In the genomic region with DNA sequence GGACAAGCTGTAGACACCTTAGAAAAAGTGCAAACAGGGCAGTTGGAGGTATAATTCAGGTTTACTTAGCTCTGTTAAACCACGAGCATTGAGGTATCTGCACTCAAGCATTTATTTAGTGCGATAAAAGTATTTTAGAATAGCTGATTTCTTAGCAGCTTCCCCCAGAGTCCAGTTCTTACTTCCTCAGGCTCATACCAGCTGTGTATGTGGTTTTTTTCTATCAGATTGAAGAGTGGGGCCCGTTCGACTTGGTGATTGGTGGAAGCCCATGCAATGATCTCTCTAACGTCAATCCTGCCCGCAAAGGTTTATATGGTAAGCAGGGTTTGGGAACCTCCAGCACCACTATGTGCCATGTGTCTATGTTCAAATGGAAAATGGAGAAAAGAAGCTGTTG, we compare ENCODE assay signal across 38 mouse cellular contexts. TPM values are rescaled to one million over a fixed set of nuclear protein-coding genes. Genes with fewer than 3 reads are reported as not detected.
"Had no signal": no experiment of that assay in that cellular context is flagged by ENCODE, and none has a peak within 500 bp of the region (broad histone marks: within the 10 kb centered on the region; RNA-seq: fewer than 3 reads in every experiment).

No protein-coding gene starts in this region.

- H3K9ac ChIP-seq: heart, embryonic 12.5 days; hindbrain, embryonic 12.5 days; hindbrain, embryonic 14.5 days; intestine, embryonic 15.5 days; kidney, embryonic 15.5 days; limb, embryonic 13.5 days; limb, embryonic 15.5 days; liver, embryonic 12.5 days had no signal

- H3K4me3 ChIP-seq: gastrocnemius, adult 2 months; heart, embryonic 10.5 days; heart, embryonic 12.5 days; hindbrain, embryonic 10.5 days; hindbrain, embryonic 12.5 days; intestine, embryonic 15.5 days; kidney, embryonic 15.5 days; limb, embryonic 13.5 days; limb, embryonic 15.5 days; liver, embryonic 12.5 days had no signal

- H3K9me3 ChIP-seq: heart, embryonic 10.5 days; heart, embryonic 12.5 days; hindbrain, embryonic 10.5 days; hindbrain, embryonic 12.5 days; intestine, embryonic 15.5 days; kidney, embryonic 15.5 days; limb, embryonic 13.5 days; limb, embryonic 15.5 days; liver, embryonic 12.5 days had no signal

- H3K4me1 ChIP-seq: heart, embryonic 10.5 days; heart, embryonic 12.5 days; hindbrain, embryonic 10.5 days; hindbrain, embryonic 12.5 days; intestine, embryonic 15.5 days; kidney, embryonic 15.5 days; limb, embryonic 13.5 days; limb, embryonic 15.5 days had no signal

- ATAC-seq: hindbrain, embryonic 16.5 days; inflammation-experienced regulatory T-cells, adult 6 months; intestine, embryonic 15.5 days; liver, embryonic 12.5 days had no signal

- DNase-seq: gastrocnemius, adult 2 months; gastrocnemius, postnatal 10 days; gastrocnemius, postnatal 25 days; heart, adult 18-20 months; heart, postnatal 10 days; heart, postnatal 4 days; kidney, adult 2 months; kidney, adult 9 months; kidney, postnatal 14 days; kidney, postnatal 36 days; layer of hippocampus, adult 9-11 months; layer of hippocampus, postnatal 36 days; left cerebral cortex, postnatal 4 days had no signal

- H3K27ac ChIP-seq: gastrocnemius, adult 2 months; heart, embryonic 10.5 days; hindbrain, embryonic 10.5 days; hindbrain, embryonic 12.5 days; hindbrain, embryonic 14.5 days; intestine, embryonic 15.5 days; kidney, embryonic 15.5 days; kidney, postnatal 0 days; limb, embryonic 13.5 days; limb, embryonic 15.5 days; liver, embryonic 12.5 days had no signal

- H3K27me3 ChIP-seq: heart, embryonic 12.5 days; hindbrain, embryonic 12.5 days; intestine, embryonic 15.5 days; kidney, embryonic 15.5 days; limb, embryonic 13.5 days; limb, embryonic 15.5 days; liver, embryonic 12.5 days had no signal

- H3K36me3 ChIP-seq: intestine, embryonic 15.5 days had no signal

RNA-seq across cellular contexts. Expression of a gene that starts 19.5 kb away (rescaled TPM):
- total RNA-seq: gastrocnemius, adult 2 months; gastrocnemius, postnatal 10 days; gastrocnemius, postnatal 25 days; granulocyte monocyte progenitor cell, adult 5-6 weeks; heart, adult 18-20 months; heart, adult 8-10 months; heart, postnatal 10 days; heart, postnatal 25 days; heart, postnatal 4 days; layer of hippocampus, postnatal 36 days; left cerebral cortex, adult 18-20 months; left cerebral cortex, adult 8-10 months; left cerebral cortex, postnatal 25 days; left cerebral cortex, postnatal 4 days; liver, adult 2 months had no signal
- polyA plus RNA-seq: heart, embryonic 12.5 days; heart, embryonic 14.5 days; heart, embryonic 16.5 days; hindbrain, embryonic 10.5 days; hindbrain, embryonic 16.5 days; inflammation-experienced regulatory T-cells, adult 6 months; intestine, postnatal 0 days; kidney, adult 2 months; kidney, embryonic 15.5 days; kidney, postnatal 0 days; large intestine, adult 2 months; limb, embryonic 11.5 days; limb, embryonic 13.5 days; liver, adult 2 months had no signal
